Mouse (Mus musculus) kidney, postnatal 4 days (tissue): Measurements from ENCODE around the gene Mrm2.
A peak's percentile ranks its signal among the peaks of the same experiment; 100 is the strongest.

Experiments used
- DNase-seq, 2 experiments: peaks; one replicate each; pipeline ENCODE4 v3.0.0; 2021; ENCODE audit warnings: mixed read lengths in 2 of 2

The Mrm2 gene

GRCm38 (mm10) chr5:140339836-140340235 lies 8.1 kb upstream of the Mrm2 start:
- DNase-seq: no peak

GRCm38 (mm10) chr5:140338779-140339178 lies 7.1 kb upstream of the Mrm2 start:
- DNase-seq: no peak

GRCm38 (mm10) chr5:140336680-140337079 lies 5.0 kb upstream of the Mrm2 start:
- peak; percentile 45 to 54 for DNase-seq

- peak; percentile 30 to 45 for DNase-seq
These were observed 1.9 kb upstream of the Mrm2 start for GRCm38 (mm10) chr5:140333631-140334030.

GRCm38 (mm10) chr5:140332519-140332918 lies 821 bp upstream of the Mrm2 start:
- DNase-seq: no peak

- DNase-seq: no peak
These were observed 7.6 kb downstream of the Mrm2 start for GRCm38 (mm10) chr5:140324058-140324457.

GRCm38 (mm10) chr5:140321756-140322575 lies 9.7 kb downstream of the Mrm2 start:
- DNase-seq: no peak

- peak; percentile 93 to 96 for DNase-seq
These were observed 10.5 kb downstream of the Mrm2 start, which contains the start of the genes Mad1l1 and Nudt1 for GRCm38 (mm10) chr5:140321042-140321755. Gene Mad1l1 (minus strand): TSS chr5:140321552. Gene Nudt1 (plus strand): TSS chr5:140321656.

- no peak for DNase-seq
These were observed 15.0 kb downstream of the Mrm2 start for GRCm38 (mm10) chr5:140316716-140317115.

GRCm38 (mm10) chr5:140307602-140308001 lies 24.1 kb downstream of the Mrm2 start:
- DNase-seq: no peak

GRCm38 (mm10) chr5:140306016-140306415 lies 25.7 kb downstream of the Mrm2 start:
- DNase-seq: no peak

GRCm38 (mm10) chr5:140298291-140298690 lies 33.4 kb downstream of the Mrm2 start:
- DNase-seq: no peak

GRCm38 (mm10) chr5:140292152-140292551 lies 39.5 kb downstream of the Mrm2 start:
- peak; percentile 66 to 76 for DNase-seq

GRCm38 (mm10) chr5:140289161-140289560 lies 42.5 kb downstream of the Mrm2 start:
- no peak for DNase-seq

GRCm38 (mm10) chr5:140288287-140288686 lies 43.4 kb downstream of the Mrm2 start:
- DNase-seq: no peak

- no peak for DNase-seq
These were observed 46.9 kb downstream of the Mrm2 start for GRCm38 (mm10) chr5:140284761-140285160.

- DNase-seq: no peak
These were observed 47.7 kb downstream of the Mrm2 start for GRCm38 (mm10) chr5:140284011-140284410.

GRCm38 (mm10) chr5:140282900-140283299 lies 48.8 kb downstream of the Mrm2 start:
- DNase-seq: no peak

- peak; percentile 66 to 72 for DNase-seq
These were observed 49.3 kb downstream of the Mrm2 start for GRCm38 (mm10) chr5:140282376-140282775.

- no peak for DNase-seq
These were observed 51.5 kb downstream of the Mrm2 start for GRCm38 (mm10) chr5:140280205-140280604.
